Mouse (Mus musculus) brain, embryonic 14.5 days (tissue): Measurements from ENCODE around the gene Jmy.

Source experiments
- CTCF ChIP-seq: fragments of 200-500 bp; IDR thresholded peaks from 2 replicates; pipeline ENCODE4 v1.5.1; 2012; ENCODE audit warnings: inconsistent platforms, mild to moderate bottlenecking, moderate library complexity, borderline replicate concordance; ENCODE audit not compliant: insufficient read depth, insufficient read length; ENCODE audit errors: extremely low read depth
- POLR2A ChIP-seq: fragments of 200-500 bp; IDR thresholded peaks from 2 replicates; pipeline ENCODE4 v1.6.1; 2012; ENCODE audit warnings: mild to moderate bottlenecking, inconsistent platforms, borderline replicate concordance; ENCODE audit not compliant: poor library complexity, insufficient read depth, insufficient read length, severe bottlenecking; ENCODE audit errors: extremely low read depth

GRCm38 (mm10) chr13:93484276-93484675, 15.3 kb downstream of the Jmy start:
- TF ChIP-seq POLR2A (no peak), CTCF (no peak)
